Mouse (Mus musculus): ENCODE measurements at regions not wholly inside any gene's neighbourhood (a gene's known extent, or its start where the extent isn't known, plus 50 kb on each side); places are given as distances from the start of the nearest gene placed in this dataset.

DNA sequence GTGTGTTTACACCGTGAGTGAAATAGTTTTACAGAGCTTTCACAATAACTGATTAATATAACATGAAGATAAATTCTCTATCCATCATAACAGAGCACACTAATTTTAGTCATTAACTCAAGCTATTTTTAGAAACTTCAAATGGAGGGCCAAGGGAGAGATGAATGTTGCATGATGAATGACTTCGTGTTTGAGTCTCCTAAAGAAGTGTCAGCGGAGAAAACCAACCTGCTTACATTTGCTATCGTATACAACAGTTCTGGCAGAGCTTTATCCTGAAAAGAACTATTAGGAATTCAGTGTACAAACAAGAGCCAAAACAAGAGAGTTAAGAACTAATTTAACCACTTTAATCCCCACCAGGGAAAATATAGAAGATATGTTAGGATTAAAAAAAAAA lies 526.9 kb downstream of the Zpld1 start:
- H3K27ac ChIP-seq (ENCODE audit: low read depth, low read length), result no peak overlapping the region
- WGBS, result 83% methylated on average over 4 of the region's 4 CpGs
- H3K4me1 ChIP-seq (ENCODE audit: control insufficient read depth, insufficient read depth, low read length), result no peaks in the 10 kb centered on the region
- H3K9ac ChIP-seq (replicated peaks; ENCODE audit: low read depth, low read length), result no peak overlapping the region
- no peak for ATAC-seq (ENCODE audit: low read depth)
- H3K36me3 ChIP-seq (ENCODE audit: control insufficient read depth, insufficient read depth, low read length), result no peaks in the 10 kb centered on the region
- H3K4me3 ChIP-seq (ENCODE audit: low read depth, low read length), result no peak overlapping the region
- H3K4me2 ChIP-seq (ENCODE audit: low read depth, low read length), result no peak overlapping the region
- H3K27me3 ChIP-seq (ENCODE audit: control insufficient read depth, insufficient read depth, low read length), result no peaks in the 10 kb centered on the region
- H3K9me3 ChIP-seq (ENCODE audit: control insufficient read depth, low read length), result no peaks in the 10 kb centered on the region

DNA sequence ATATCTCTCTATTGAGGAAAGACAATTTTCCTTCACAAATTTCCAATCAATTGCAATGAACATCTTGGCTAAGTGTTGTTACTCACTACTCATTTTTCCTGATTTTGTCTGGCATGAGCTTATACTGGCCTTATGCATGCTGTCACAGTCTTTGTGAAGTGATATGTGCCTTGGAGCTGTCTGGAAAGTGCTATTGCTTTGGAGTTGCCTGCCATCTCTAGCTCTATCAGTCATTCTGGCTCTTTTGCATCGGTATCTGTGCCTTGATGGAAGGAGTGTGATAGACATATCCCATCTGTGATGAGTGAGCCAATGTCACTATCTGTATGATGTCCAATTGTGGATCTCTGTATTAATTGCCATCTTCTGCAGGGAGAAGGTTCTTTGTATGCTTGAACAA lies 553.6 kb downstream of the Zpld1 start:
- H3K4me3 ChIP-seq (ENCODE audit: low read depth, low read length), result no peak overlapping the region
- H3K4me2 ChIP-seq (ENCODE audit: low read depth, low read length), result no peak overlapping the region
- H3K36me3 ChIP-seq (ENCODE audit: control insufficient read depth, insufficient read depth, low read length), result no peaks in the 10 kb centered on the region
- no peaks in the 10 kb centered on the region for H3K4me1 ChIP-seq (ENCODE audit: control insufficient read depth, insufficient read depth, low read length)
- WGBS, result 93% methylated on average over 1 of the region's 1 CpGs
- no peak overlapping the region for H3K9ac ChIP-seq (replicated peaks; ENCODE audit: low read depth, low read length)
- no peaks in the 10 kb centered on the region for H3K27me3 ChIP-seq (ENCODE audit: control insufficient read depth, insufficient read depth, low read length)
- H3K9me3 ChIP-seq (ENCODE audit: control insufficient read depth, low read length), result no peaks in the 10 kb centered on the region
- no peak for ATAC-seq (ENCODE audit: low read depth)
- no peak overlapping the region for H3K27ac ChIP-seq (ENCODE audit: low read depth, low read length)

DNA sequence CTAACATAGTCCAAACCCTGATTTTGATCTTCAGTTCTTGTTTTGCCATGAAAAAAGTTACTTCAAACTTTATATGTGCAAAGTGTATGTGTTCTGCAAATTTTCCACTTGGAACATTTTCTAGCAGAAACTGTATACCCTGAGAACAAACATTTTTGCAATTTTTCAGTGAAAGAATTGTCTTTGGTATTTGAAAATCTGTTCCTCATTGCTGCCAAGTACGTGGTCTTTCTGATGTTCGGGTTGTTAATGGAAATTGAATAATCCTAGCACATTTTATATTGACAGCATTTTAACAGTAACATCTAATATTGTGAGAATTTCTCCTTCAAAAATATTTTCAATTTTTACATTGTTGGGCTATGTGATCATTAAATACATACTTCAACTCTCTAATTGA lies 564.3 kb downstream of the Zpld1 start:
- no peak for ATAC-seq (ENCODE audit: low read depth)
- no peak overlapping the region for H3K4me3 ChIP-seq (ENCODE audit: low read depth, low read length)
- no peaks in the 10 kb centered on the region for H3K36me3 ChIP-seq (ENCODE audit: control insufficient read depth, insufficient read depth, low read length)
- no peak overlapping the region for H3K9ac ChIP-seq (replicated peaks; ENCODE audit: low read depth, low read length)
- no peaks in the 10 kb centered on the region for H3K4me1 ChIP-seq (ENCODE audit: control insufficient read depth, insufficient read depth, low read length)
- no peaks in the 10 kb centered on the region for H3K27me3 ChIP-seq (ENCODE audit: control insufficient read depth, insufficient read depth, low read length)
- no peak overlapping the region for H3K27ac ChIP-seq (ENCODE audit: low read depth, low read length)
- H3K4me2 ChIP-seq (ENCODE audit: low read depth, low read length), result no peak overlapping the region
- 87% methylated on average over 2 of the region's 2 CpGs for WGBS
- H3K9me3 ChIP-seq (ENCODE audit: control insufficient read depth, low read length), result no peaks in the 10 kb centered on the region

DNA sequence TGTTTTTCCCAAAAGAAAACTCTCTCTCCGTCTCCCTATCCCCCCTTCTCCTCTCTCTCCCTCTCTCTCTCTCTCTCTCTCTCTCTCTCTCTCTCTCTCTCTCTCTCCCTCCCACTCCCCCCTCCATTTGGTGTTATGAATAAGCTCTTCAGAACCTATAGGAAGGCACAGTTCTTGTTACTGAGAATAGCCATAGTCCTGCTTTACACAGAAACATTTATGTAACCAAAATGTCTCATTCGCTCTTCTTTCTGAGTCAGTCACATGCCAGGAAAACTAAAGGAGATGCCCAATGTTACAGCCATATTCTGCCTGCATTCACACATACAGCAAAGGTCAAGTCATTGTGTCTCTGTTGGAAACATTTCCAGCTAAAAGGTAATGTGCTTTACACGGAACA lies 589.9 kb downstream of the Zpld1 start:
- Histone ChIP-seq H3K4me2 (ENCODE audit: low read depth, low read length) (no peak overlapping the region), H3K27me3 (ENCODE audit: control insufficient read depth, insufficient read depth, low read length) (no peaks in the 10 kb centered on the region), H3K9ac (replicated peaks; ENCODE audit: low read depth, low read length) (no peak overlapping the region), H3K4me1 (ENCODE audit: control insufficient read depth, insufficient read depth, low read length) (no peaks in the 10 kb centered on the region), H3K27ac (ENCODE audit: low read depth, low read length) (no peak overlapping the region), H3K36me3 (ENCODE audit: control insufficient read depth, insufficient read depth, low read length) (no peaks in the 10 kb centered on the region), H3K4me3 (ENCODE audit: low read depth, low read length) (no peak overlapping the region), H3K9me3 (ENCODE audit: control insufficient read depth, low read length) (no peaks in the 10 kb centered on the region)
- ATAC-seq (ENCODE audit: low read depth), result no peak
- 90% methylated on average over 3 of the region's 3 CpGs for WGBS

DNA sequence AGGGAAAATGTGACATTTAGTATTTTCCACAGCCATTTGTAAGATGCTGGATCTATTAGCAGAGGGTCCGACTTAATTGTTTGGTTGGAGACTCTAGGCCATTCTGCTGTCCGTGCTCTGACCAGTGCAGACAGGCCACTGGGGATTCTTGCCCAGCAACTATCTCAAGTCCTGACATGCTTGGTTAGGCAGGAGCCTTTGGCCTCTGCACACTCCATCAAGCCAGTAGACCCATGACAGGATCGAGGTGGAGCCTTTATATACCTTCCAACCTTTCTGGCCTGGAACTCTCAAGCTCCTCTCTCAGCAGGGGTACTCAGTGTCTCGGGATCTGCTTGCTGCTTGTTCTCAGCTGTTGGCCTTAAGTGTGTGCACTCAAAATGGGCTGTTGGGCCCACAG lies 615.0 kb downstream of the Zpld1 start:
- Histone ChIP-seq H3K9me3 (ENCODE audit: control insufficient read depth, low read length) (no peaks in the 10 kb centered on the region), H3K27ac (ENCODE audit: low read depth, low read length) (no peak overlapping the region), H3K4me1 (ENCODE audit: control insufficient read depth, insufficient read depth, low read length) (no peaks in the 10 kb centered on the region), H3K9ac (replicated peaks; ENCODE audit: low read depth, low read length) (no peak overlapping the region), H3K36me3 (ENCODE audit: control insufficient read depth, insufficient read depth, low read length) (no peaks in the 10 kb centered on the region), H3K4me3 (ENCODE audit: low read depth, low read length) (no peak overlapping the region), H3K4me2 (ENCODE audit: low read depth, low read length) (no peak overlapping the region), H3K27me3 (ENCODE audit: control insufficient read depth, insufficient read depth, low read length) (no peaks in the 10 kb centered on the region)
- 39% methylated on average over 4 of the region's 4 CpGs for WGBS
- ATAC-seq (ENCODE audit: low read depth), result no peak

DNA sequence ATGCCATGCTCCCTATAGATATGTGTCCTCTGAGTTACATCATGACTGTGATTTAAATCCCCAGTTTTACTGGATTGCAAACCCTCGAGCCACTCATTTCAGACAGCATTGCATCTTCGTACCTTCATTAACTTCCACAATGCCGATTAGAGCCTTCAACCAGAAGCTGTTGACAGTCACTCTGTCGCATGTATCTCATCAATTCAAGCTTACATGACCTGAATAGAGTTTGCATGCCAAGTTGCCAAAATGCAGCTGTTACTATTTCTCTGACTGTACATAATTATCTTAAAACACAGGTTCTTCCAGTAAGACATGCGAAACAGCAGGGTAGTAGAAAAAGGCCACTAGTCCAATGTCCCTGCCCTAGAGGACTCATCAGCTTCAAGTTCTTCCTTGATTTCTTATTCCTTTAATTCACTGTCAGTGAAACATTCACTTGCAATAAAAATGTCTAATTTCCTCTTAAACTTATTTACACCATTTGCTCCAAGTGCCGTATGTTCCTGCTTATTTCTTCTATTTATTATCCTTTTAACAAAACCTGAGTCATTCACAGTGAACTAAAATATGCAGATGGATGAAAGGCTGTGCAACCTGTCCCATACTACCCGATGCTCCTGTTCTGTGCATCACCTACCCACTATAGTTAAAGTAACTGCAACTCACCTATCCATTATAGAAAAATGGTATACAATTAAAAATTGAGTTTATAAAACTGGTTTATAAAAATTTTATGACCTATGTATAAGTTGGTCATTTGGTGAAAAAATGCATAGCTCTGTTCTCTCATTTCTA lies 648.9 kb downstream of the Zpld1 start:
- no peaks in the 10 kb centered on the region for H3K4me1 ChIP-seq (ENCODE audit: control insufficient read depth, insufficient read depth, low read length)
- 72% methylated on average over 7 of the region's 7 CpGs for WGBS
- H3K36me3 ChIP-seq (ENCODE audit: control insufficient read depth, insufficient read depth, low read length), result no peaks in the 10 kb centered on the region
- no peak for ATAC-seq (ENCODE audit: low read depth)
- no peak overlapping the region for H3K4me2 ChIP-seq (ENCODE audit: low read depth, low read length)
- no peak overlapping the region for H3K27ac ChIP-seq (ENCODE audit: low read depth, low read length)
- no peak overlapping the region for H3K9ac ChIP-seq (replicated peaks; ENCODE audit: low read depth, low read length)
- no peaks in the 10 kb centered on the region for H3K27me3 ChIP-seq (ENCODE audit: control insufficient read depth, insufficient read depth, low read length)
- no peak overlapping the region for H3K4me3 ChIP-seq (ENCODE audit: low read depth, low read length)
- no peaks in the 10 kb centered on the region for H3K9me3 ChIP-seq (ENCODE audit: control insufficient read depth, low read length)

DNA sequence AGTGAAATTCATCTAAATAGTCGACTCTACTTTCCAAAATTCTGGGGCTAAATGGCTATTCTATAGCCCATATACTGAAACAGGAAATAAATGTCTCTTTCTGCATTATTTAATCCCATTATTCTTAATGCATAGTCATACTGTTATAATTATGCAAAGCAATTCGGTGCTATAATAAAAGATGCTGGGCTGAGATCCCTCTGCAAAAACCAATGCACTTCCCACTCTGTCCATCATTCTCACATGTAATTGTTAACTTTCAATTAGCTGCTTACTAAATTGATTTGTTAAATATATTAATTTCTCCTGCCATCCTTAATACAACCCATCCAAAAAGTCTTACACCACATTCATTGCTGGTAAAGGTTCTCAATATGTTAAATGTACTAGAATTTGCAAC lies 650.0 kb downstream of the Zpld1 start:
- Histone ChIP-seq H3K9me3 (ENCODE audit: control insufficient read depth, low read length) (no peaks in the 10 kb centered on the region), H3K4me3 (ENCODE audit: low read depth, low read length) (no peak overlapping the region), H3K4me2 (ENCODE audit: low read depth, low read length) (no peak overlapping the region), H3K36me3 (ENCODE audit: control insufficient read depth, insufficient read depth, low read length) (no peaks in the 10 kb centered on the region), H3K27ac (ENCODE audit: low read depth, low read length) (no peak overlapping the region), H3K9ac (replicated peaks; ENCODE audit: low read depth, low read length) (no peak overlapping the region), H3K27me3 (ENCODE audit: control insufficient read depth, insufficient read depth, low read length) (no peaks in the 10 kb centered on the region), H3K4me1 (ENCODE audit: control insufficient read depth, insufficient read depth, low read length) (no peaks in the 10 kb centered on the region)
- no peak for ATAC-seq (ENCODE audit: low read depth)
- WGBS, result 82% methylated on average over 2 of the region's 2 CpGs

DNA sequence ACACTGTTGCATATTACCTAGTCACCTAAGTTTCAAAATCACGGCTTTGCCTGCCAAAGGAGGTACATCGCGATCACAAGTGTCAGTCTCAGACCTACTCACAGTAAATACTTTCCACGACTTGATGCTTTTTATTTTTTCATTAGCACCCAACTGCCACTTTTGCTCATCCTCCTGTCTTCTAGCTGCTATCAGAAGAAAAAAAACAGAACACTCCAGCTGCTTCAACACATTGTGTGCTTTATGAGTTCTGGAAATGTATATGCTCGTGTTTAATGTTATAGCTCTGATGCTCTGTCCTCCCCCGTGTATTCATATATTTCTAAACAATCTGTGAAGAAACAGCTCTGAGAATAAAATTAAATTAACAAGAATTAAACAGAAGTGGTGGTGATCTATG lies 651.5 kb downstream of the Zpld1 start:
- H3K4me2 ChIP-seq (ENCODE audit: low read depth, low read length), result no peak overlapping the region
- ATAC-seq (ENCODE audit: low read depth), result no peak
- H3K4me1 ChIP-seq (ENCODE audit: control insufficient read depth, insufficient read depth, low read length), result no peaks in the 10 kb centered on the region
- H3K36me3 ChIP-seq (ENCODE audit: control insufficient read depth, insufficient read depth, low read length), result no peaks in the 10 kb centered on the region
- WGBS, result 83% methylated on average over 6 of the region's 6 CpGs
- no peaks in the 10 kb centered on the region for H3K9me3 ChIP-seq (ENCODE audit: control insufficient read depth, low read length)
- H3K27ac ChIP-seq (ENCODE audit: low read depth, low read length), result no peak overlapping the region
- no peak overlapping the region for H3K4me3 ChIP-seq (ENCODE audit: low read depth, low read length)
- H3K9ac ChIP-seq (replicated peaks; ENCODE audit: low read depth, low read length), result no peak overlapping the region
- no peaks in the 10 kb centered on the region for H3K27me3 ChIP-seq (ENCODE audit: control insufficient read depth, insufficient read depth, low read length)

DNA sequence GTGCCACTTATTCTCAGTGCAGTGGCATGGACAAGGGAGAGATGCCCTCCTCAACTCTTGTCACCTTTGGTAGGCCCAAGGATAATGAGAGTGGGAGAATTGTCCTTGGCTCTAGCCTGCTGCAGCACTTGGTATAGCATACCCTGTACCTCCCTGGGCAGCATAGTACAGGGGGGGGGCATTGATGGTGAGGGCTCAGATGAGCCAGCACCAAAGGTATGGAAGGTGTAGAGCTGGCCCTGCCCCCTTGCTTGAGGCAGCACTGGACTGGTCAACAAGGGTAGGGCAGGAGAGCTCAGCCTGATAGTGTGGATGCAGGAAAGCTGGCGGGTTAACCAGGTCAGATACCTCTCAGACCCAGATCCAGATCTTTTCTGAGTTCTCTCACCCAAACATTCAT lies 668.6 kb downstream of the Zpld1 start:
- H3K27me3 ChIP-seq (ENCODE audit: control insufficient read depth, insufficient read depth, low read length), result no peaks in the 10 kb centered on the region
- no peak overlapping the region for H3K9ac ChIP-seq (replicated peaks; ENCODE audit: low read depth, low read length)
- H3K27ac ChIP-seq (ENCODE audit: low read depth, low read length), result no peak overlapping the region
- no peaks in the 10 kb centered on the region for H3K4me1 ChIP-seq (ENCODE audit: control insufficient read depth, insufficient read depth, low read length)
- H3K9me3 ChIP-seq (ENCODE audit: control insufficient read depth, low read length), result no peaks in the 10 kb centered on the region
- no peak overlapping the region for H3K4me3 ChIP-seq (ENCODE audit: low read depth, low read length)
- H3K4me2 ChIP-seq (ENCODE audit: low read depth, low read length), result no peak overlapping the region
- H3K36me3 ChIP-seq (ENCODE audit: control insufficient read depth, insufficient read depth, low read length), result no peaks in the 10 kb centered on the region
- WGBS, result 81% methylated on average over 1 of the region's 1 CpGs
- ATAC-seq (ENCODE audit: low read depth), result no peak

All from neural tube, embryonic 14.5 days (tissue).